Mouse (Mus musculus) urinary bladder, postnatal 25 days (tissue): Measurements from ENCODE around the gene Nadk.
"Not testable (repeated sequence)": the region's sequence is repeated elsewhere in the genome, so short reads cannot be mapped to it uniquely, and the experiment has no call there.

Source experiments
- DNase-seq: peaks from one replicate; pipeline ENCODE4 v3.0.0; 2022; ENCODE audit warnings: low spot score

Gene Nadk

GRCm38 (mm10) chr4:155569818-155570217 is 7.6 kb downstream of the Nadk start:
- no peak for DNase-seq

- not testable (repeated sequence) for DNase-seq
These were observed 8.1 kb downstream of the Nadk start for GRCm38 (mm10) chr4:155570315-155570714.

GRCm38 (mm10) chr4:155571442-155571841 is 9.3 kb downstream of the Nadk start:
- no peak for DNase-seq

GRCm38 (mm10) chr4:155573155-155573554 is 11.0 kb downstream of the Nadk start:
- DNase-seq = no peak

- DNase-seq = no peak
These were observed 11.7 kb downstream of the Nadk start for GRCm38 (mm10) chr4:155573876-155574275.

GRCm38 (mm10) chr4:155574931-155575330 is 12.8 kb downstream of the Nadk start:
- DNase-seq = no peak

- no peak for DNase-seq
These were observed 13.3 kb downstream of the Nadk start for GRCm38 (mm10) chr4:155575521-155575920.

GRCm38 (mm10) chr4:155577132-155577531 is 15.0 kb downstream of the Nadk start:
- DNase-seq = no peak

GRCm38 (mm10) chr4:155577741-155578140 is 15.6 kb downstream of the Nadk start:
- DNase-seq = no peak

GRCm38 (mm10) chr4:155578336-155579125 is 16.4 kb downstream of the Nadk start:
- peak; percentile 28 for DNase-seq

- DNase-seq = peak; percentile 48
These were observed 18.2 kb downstream of the Nadk start for GRCm38 (mm10) chr4:155580420-155580819.

- DNase-seq = peak; percentile 41
These were observed 20.2 kb downstream of the Nadk start for GRCm38 (mm10) chr4:155582279-155582905.

GRCm38 (mm10) chr4:155589356-155589755 is 27.2 kb downstream of the Nadk start:
- DNase-seq = no peak

GRCm38 (mm10) chr4:155591012-155591719 is 29.0 kb downstream of the Nadk start:
- DNase-seq = no peak

- no peak for DNase-seq
These were observed 31.6 kb downstream of the Nadk start for GRCm38 (mm10) chr4:155593780-155594179.

GRCm38 (mm10) chr4:155595777-155596176 is 33.6 kb downstream of the Nadk start:
- no peak for DNase-seq

- no peak for DNase-seq
These were observed 34.4 kb downstream of the Nadk start for GRCm38 (mm10) chr4:155596606-155597005.

- DNase-seq = no peak
These were observed 36.4 kb downstream of the Nadk start for GRCm38 (mm10) chr4:155598536-155598935.

GRCm38 (mm10) chr4:155599901-155600825 is 38.0 kb downstream of the Nadk start:
- no peak for DNase-seq

GRCm38 (mm10) chr4:155601091-155601996 is 39.2 kb downstream of the Nadk start, which contains the start of gene Slc35e2:
Gene Slc35e2 (plus strand): TSS chr4:155601416.
- peak; percentile 86 for DNase-seq
